Mouse (Mus musculus): ENCODE measurements at regions not wholly inside any gene's neighbourhood (a gene's known extent, or its start where the extent isn't known, plus 50 kb on each side); places are given as distances from the start of the nearest gene placed in this dataset.

DNA sequence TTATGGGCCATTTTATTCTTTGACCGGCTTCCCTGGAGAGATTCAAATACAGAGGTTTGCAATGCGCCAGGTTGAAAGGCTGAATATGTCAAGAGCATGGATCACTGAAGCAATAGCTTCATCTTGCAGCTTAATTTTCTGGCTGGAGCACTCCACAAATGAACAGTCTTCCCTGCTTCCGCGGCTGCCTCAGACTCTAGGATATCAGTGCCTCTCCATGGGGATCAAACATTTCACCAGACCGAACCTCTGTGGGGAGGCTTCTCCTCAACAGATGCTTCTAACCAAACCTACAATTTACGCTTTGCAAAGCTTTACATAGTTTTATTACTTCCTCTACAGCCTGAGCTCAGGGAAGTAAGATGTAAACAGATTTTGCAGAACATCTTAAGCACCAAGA lies 537.3 kb upstream of the Grid2 start:
- TF ChIP-seq CTCF (IDR thresholded peaks at IDR 0.05; ENCODE audit: borderline replicate concordance, insufficient read depth, low read depth, low read length) = no peak
- no peak for TF ChIP-seq POLR2A (IDR thresholded peaks at IDR 0.05; ENCODE audit: borderline replicate concordance, insufficient read depth, low read length)

All from cerebellum, adult 2 months (tissue).